Mouse (Mus musculus): Measurements from ENCODE around the gene Galm. TPM values are rescaled to one million over a fixed set of nuclear protein-coding genes. Genes with fewer than 3 reads are reported as not detected.

Galm gene
- 41.3 TPM for polyA plus RNA-seq (2017; shearing (Covaris generic))

DNA sequence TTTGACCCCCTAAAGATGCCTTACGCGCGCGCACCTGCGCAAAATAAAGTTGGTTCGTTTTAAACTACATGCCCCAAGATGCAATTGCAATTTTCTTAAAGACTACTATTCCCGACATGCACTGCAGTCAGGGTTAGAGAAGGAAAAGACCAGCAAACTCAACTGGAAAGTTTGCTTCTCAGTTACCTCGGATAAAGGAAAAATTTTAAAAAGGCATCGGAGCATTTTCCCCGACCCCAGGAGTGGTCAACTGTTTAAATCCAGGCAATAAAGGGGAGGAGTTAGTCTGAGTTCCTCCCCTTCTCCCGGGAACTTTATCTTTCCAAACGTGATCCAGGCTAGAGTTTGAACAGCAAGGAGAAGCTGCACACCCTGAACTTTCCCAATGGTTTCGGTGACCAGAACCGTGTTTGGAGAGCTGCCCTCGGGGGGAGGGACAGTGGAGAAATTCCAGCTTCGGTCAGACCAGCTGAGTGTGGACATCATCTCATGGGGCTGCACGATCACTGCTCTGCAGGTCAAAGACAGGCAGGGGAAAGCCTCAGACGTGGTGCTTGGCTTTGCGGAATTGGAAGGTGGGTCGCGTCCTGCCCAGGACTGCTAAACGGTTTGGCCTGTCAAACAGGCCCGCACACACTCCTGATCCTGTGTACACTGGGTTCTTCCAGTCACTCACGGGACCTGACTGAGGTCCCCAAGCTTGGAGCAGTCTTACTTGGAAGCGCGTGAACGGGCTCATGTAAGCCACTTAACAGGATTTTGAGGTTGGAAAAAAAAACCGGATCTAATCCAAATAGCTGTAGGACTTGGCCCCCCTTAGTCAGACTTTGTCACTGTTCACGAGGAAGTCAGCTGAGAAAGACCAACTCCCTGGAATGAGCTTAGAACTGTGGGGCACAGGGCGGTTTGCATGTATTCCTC is at the start of gene Galm:
Galm (plus strand) TSS at position 141 of the 921 bp plus-strand sequence.

DNA sequence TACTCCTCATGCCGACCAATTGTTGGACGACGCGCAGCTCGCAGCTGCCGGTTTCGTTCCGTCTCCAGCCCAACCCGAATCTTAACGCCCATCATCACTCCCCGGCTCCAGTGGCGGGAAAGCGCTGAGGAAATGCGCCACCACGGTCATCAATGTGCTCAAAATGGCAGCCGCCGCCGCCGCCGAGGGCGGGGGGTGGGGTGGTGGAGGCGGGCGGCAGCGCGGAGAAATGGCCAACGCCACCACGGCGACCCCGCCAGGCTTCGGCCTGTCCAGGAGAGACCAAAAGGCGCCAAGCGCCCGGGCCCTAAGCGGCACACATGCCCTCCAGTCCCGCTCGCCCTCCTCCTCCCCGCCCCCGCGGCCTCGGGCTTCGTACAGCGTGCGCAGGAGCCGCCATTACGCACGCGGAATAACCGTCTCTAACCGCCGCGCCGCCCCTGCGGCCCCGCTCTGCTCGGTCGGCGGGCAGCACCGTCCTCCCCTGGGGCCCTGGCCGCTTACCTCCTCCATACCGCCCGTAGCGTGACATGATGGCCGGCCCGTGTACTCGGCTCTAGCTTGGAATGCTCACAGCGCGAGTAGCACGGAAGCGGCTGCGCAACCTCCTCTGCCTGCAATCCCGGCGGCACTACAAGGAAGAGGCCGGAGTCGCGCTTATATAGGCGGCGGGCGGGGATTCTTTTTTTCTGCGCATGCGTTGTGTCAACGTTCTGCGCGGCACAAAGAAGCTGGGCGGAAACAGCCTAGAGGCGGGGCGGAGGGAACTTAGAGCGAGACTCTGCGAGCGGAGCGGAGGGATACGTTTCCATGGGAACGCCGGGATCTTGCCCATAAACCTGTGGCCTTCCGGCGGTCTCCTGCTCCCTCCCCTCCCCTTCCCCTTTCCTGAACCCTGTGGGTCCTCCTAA is 79.7 kb downstream of the Galm start, which contains the start of the genes Srsf7 and Ttc39d:
Srsf7 (minus strand) TSS at position 637 of the 911 bp plus-strand sequence.
Ttc39d (plus strand) TSS at position 790 of the 911 bp plus-strand sequence.

DNA sequence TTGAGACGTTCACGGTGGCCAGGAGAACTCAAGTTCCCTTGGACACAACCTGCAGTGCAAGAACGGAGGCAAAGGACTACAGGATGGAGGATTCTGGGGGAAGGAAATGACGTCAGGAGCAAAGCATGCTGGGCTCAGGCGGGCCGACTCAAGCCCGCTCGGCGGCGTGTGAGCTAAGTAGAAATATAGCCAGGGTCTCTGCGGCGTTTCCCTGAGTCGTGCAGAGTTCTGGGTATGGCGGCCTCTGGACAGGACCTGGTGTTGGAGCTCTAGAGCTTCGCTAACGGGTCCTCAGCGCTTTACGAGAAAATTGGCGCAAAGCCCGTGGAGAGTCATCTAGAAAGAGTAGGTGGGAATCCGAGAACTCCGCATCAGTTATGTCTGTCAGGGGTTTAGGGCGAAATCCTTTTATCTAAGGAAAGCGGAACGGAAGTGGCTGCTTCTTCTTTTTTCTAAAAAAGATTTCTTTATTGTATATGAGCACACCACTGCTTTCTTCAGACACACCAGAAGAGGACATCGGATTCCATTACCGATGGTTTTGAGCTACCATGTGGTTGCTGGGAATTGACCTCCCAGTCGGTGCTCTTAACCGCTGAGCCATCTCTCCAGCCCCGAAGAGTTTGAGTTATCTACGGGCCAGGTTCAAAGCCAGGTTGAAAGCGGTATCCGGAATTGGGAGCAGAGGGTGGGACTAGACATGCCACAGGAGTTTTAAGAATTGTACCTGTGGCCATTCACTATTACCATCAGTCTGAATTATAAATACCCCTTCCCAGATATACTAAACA is 97.2 kb downstream of the Galm start, which contains the start of gene Gemin6:
Gemin6 (plus strand) TSS at position 116 of the 791 bp plus-strand sequence.

Other genes with a start within 250 kb of the Galm start
- gene Atl2, start 231.3 kb upstream of the Galm start, polyA plus RNA-seq (2017; shearing (Covaris generic)) = 27.2 TPM
- 99.6 TPM for gene Hnrnpll, start 65.1 kb upstream of the Galm start, polyA plus RNA-seq (2017; shearing (Covaris generic))
- gene Srsf7, start 79.8 kb downstream of the Galm start, polyA plus RNA-seq (2017; shearing (Covaris generic)) = 465 TPM
- gene Ttc39d, start 80.0 kb downstream of the Galm start, polyA plus RNA-seq (2017; shearing (Covaris generic)) = 0.10 TPM
- 11.5 TPM for gene Gemin6, start 97.0 kb downstream of the Galm start, polyA plus RNA-seq (2017; shearing (Covaris generic))
- gene Morn2, start 162.7 kb downstream of the Galm start, polyA plus RNA-seq (2017; shearing (Covaris generic)) = 2.5 TPM
- 27.1 TPM for gene Dhx57, start 163.0 kb downstream of the Galm start, polyA plus RNA-seq (2017; shearing (Covaris generic))
- gene Arhgef33, start 179.9 kb downstream of the Galm start, polyA plus RNA-seq (2017; shearing (Covaris generic)) = 3.2 TPM
- gene Gm10190, start 246.1 kb downstream of the Galm start, polyA plus RNA-seq (2017; shearing (Covaris generic)) = not detected

All from CD4-positive, CD25-positive, alpha-beta regulatory T cell (primary cell).